Mouse (Mus musculus) forebrain, embryonic 15.5 days (tissue): ENCODE measurements around the gene Mgat2. TPM values are rescaled to one million over a fixed set of nuclear protein-coding genes. Genes with fewer than 3 reads are reported as not detected.
A peak's percentile ranks its signal among the peaks of the same experiment; 100 is the strongest.

Experiments
- ATAC-seq: fragments of 200-750 bp; cut with Nextera tagmentation; replicated peaks from 2 replicates; pipeline ENCODE4 v1.8.0; 2017; ENCODE audit warnings: mild to moderate bottlenecking, moderate TSS enrichment, moderate library complexity
- H3K27ac ChIP-seq: fragments of 300-500 bp; sonication (generic); replicated peaks from 2 replicates; pipeline ENCODE4 v1.5.1; 2015; ENCODE audit warnings: mild to moderate bottlenecking, inconsistent platforms
- H3K27me3 ChIP-seq: fragments of 300-500 bp; sonication (generic); 2 replicates; pipeline ENCODE4 v1.6.1; 2015; ENCODE audit warnings: inconsistent platforms
- H3K36me3 ChIP-seq: fragments of 300-500 bp; sonication (generic); 2 replicates; pipeline ENCODE4 v1.6.1; 2015; ENCODE audit warnings: mild to moderate bottlenecking, inconsistent platforms
- H3K4me1 ChIP-seq: fragments of 300-500 bp; sonication (generic); 2 replicates; pipeline ENCODE4 v1.6.1; 2015; ENCODE audit warnings: inconsistent platforms
- H3K4me2 ChIP-seq: fragments of 300-500 bp; sonication (generic); replicated peaks from 2 replicates; pipeline ENCODE4 v1.6.1; 2015; ENCODE audit warnings: mild to moderate bottlenecking, inconsistent platforms
- H3K4me3 ChIP-seq: fragments of 300-500 bp; sonication (generic); 2 replicates; pipeline ENCODE4 v1.5.1; 2015; ENCODE audit warnings: mild to moderate bottlenecking, inconsistent platforms
- H3K9ac ChIP-seq: fragments of 300-500 bp; sonication (generic); replicated peaks from 2 replicates; pipeline ENCODE4 v1.6.1; 2015; ENCODE audit warnings: mild to moderate bottlenecking, inconsistent platforms
- H3K9me3 ChIP-seq: fragments of 300-500 bp; sonication (generic); 2 replicates; pipeline ENCODE4 v1.6.1; 2016; ENCODE audit warnings: inconsistent platforms
- WGBS: fragments of 180-500 bp; shearing (Covaris S2); methylation state at CpG from one replicate; pipeline ENCODE4 v1.1.7; 2015; ENCODE audit warnings: mixed read lengths; 5-methylcytosine and 5-hydroxymethylcytosine counted together
- microRNA-seq: library from miRNA; unstranded; fragments of <30 nt; microRNA quantifications from one replicate; pipeline ENCODE4, GENCODE M21; 2016
- polyA plus RNA-seq: library from polyadenylated mRNA; unstranded; fragments of >200 nt; fragmentation: Nextera tagmentation; extraction: Ambion mirVana; gene quantifications from 2 replicates; pipeline ENCODE4 v1.2.1, GENCODE M21; 2015

The Mgat2 gene
- polyA plus RNA-seq, 1 experiment from 2014 or later = 40.2 TPM

- Histone ChIP-seq H3K9me3 (no peaks in the 10 kb centered on the region), H3K4me1 (peaks cover 8% of the 10 kb centered on the region), H3K4me2 (peak within 1 kb of the TSS; percentile 46), H3K9ac (peak within 1 kb of the TSS; percentile 45; the same call in 1 of the 2 replicates), H3K4me3 (peak within 1 kb of the TSS; percentile 60), H3K36me3 (no peaks in the 10 kb centered on the region), H3K27me3 (no peaks in the 10 kb centered on the region), H3K27ac (peak within 1 kb of the TSS; percentile 58; the same call in 1 of the 2 replicates)
- ATAC-seq = peak; percentile 98
- under 1% methylated on average over 37 of the region's 37 CpGs for WGBS
These were observed 44.0 kb downstream of the Mgat2 start, which contains the start of gene Pole2 for GRCm38 (mm10) chr12:69227776-69228466. TSS of gene Pole2 (minus strand) at chr12:69228195.

GRCm38 (mm10) chr12:69229251-69229650 is 45.3 kb downstream of the Mgat2 start:
- no peak for ATAC-seq
- no peaks in the 10 kb centered on the region for H3K9me3 ChIP-seq
- no peak overlapping the region for H3K9ac ChIP-seq
- H3K27ac ChIP-seq = no peak overlapping the region
- no peak overlapping the region for H3K4me2 ChIP-seq
- H3K4me3 ChIP-seq = no peak overlapping the region
- H3K4me1 ChIP-seq = peaks cover 8% of the 10 kb centered on the region
- H3K27me3 ChIP-seq = no peaks in the 10 kb centered on the region
- 67% methylated on average over 2 of the region's 2 CpGs for WGBS
- H3K36me3 ChIP-seq = no peaks in the 10 kb centered on the region

GRCm38 (mm10) chr12:69235782-69236181 is 51.8 kb downstream of the Mgat2 start:
- no peak for ATAC-seq
- H3K4me3 ChIP-seq = no peak overlapping the region
- H3K9ac ChIP-seq = no peak overlapping the region
- H3K4me1 ChIP-seq = no peaks in the 10 kb centered on the region
- no peaks in the 10 kb centered on the region for H3K27me3 ChIP-seq
- no peaks in the 10 kb centered on the region for H3K9me3 ChIP-seq
- 90% methylated on average over 6 of the region's 6 CpGs for WGBS
- H3K4me2 ChIP-seq = no peak overlapping the region
- no peak overlapping the region for H3K27ac ChIP-seq
- no peaks in the 10 kb centered on the region for H3K36me3 ChIP-seq

Small RNAs within 50 kb of the gene (microRNA-seq; reads per million reads assigned to microRNA genes)
- not detected for gene Gm47287
- 1.5 reads per million for gene Gm47295

Other genes starting within 250 kb of the Mgat2 start
- gene Rps29, start 25.0 kb upstream of the Mgat2 start, polyA plus RNA-seq = 1,221 and 1,345 TPM in 2 replicates
- gene Lrr1, start 15.3 kb upstream of the Mgat2 start, polyA plus RNA-seq = 12.0 and 13.1 TPM in 2 replicates
- gene Rpl36al, start 74 bp upstream of the Mgat2 start, polyA plus RNA-seq = 316 and 338 TPM in 2 replicates
- 21.5 and 25.7 TPM in 2 replicates for gene Gm49383, start 12.9 kb downstream of the Mgat2 start, polyA plus RNA-seq
- 10.1 and 10.9 TPM in 2 replicates for gene Dnaaf2, start 14.3 kb downstream of the Mgat2 start, polyA plus RNA-seq
- 18.1 and 19.3 TPM in 2 replicates for gene Gm49384, start 20.1 kb downstream of the Mgat2 start, polyA plus RNA-seq
- gene Pole2, start 44.0 kb downstream of the Mgat2 start, polyA plus RNA-seq = 10.0 and 10.7 TPM in 2 replicates
- gene Klhdc1, start 57.0 kb downstream of the Mgat2 start, polyA plus RNA-seq = 9.7 and 10.5 TPM in 2 replicates
- gene Klhdc2, start 112.5 kb downstream of the Mgat2 start, polyA plus RNA-seq = 288 and 290 TPM in 2 replicates
- gene Nemf, start 173.0 kb downstream of the Mgat2 start, polyA plus RNA-seq = 91.3 and 91.8 TPM in 2 replicates
- gene Arf6, start 188.0 kb downstream of the Mgat2 start, polyA plus RNA-seq = 32.1 and 33.0 TPM in 2 replicates
- gene Gm9887, start 188.3 kb downstream of the Mgat2 start, polyA plus RNA-seq = 1.0 and 1.1 TPM in 2 replicates